Mouse (Mus musculus) midbrain, postnatal 0 days (tissue): ENCODE measurements around the gene Krt15. TPM values are rescaled to one million over a fixed set of nuclear protein-coding genes. Genes with fewer than 3 reads are reported as not detected.

Source experiments
- ATAC-seq: fragments of 200-750 bp; cut with Nextera tagmentation; 2 replicates; pipeline ENCODE4 v1.8.0; 2017; ENCODE audit warnings: moderate number of reproducible peaks, mild to moderate bottlenecking, moderate TSS enrichment, moderate library complexity; ENCODE audit not compliant: low FRiP score
- DNase-seq: peaks from one replicate; pipeline ENCODE4 v3.0.0-alpha.2; 2015; ENCODE audit warnings: low spot score
- H3K27ac ChIP-seq: fragments of 300-500 bp; sonication (generic); 2 replicates; pipeline ENCODE4 v1.5.1; 2014; ENCODE audit warnings: low read depth, mild to moderate bottlenecking, low read length, mixed read lengths
- H3K27me3 ChIP-seq: fragments of 300-500 bp; sonication (generic); 2 replicates; pipeline ENCODE4 v1.6.1; 2014; ENCODE audit warnings: low read length, control low read depth, mixed read lengths; ENCODE audit not compliant: insufficient read depth
- H3K36me3 ChIP-seq: fragments of 300-500 bp; sonication (generic); 2 replicates; pipeline ENCODE4 v1.6.1; 2014; ENCODE audit warnings: low read length, control low read depth, mixed read lengths; ENCODE audit not compliant: insufficient read depth
- H3K4me1 ChIP-seq: fragments of 300-500 bp; sonication (generic); 2 replicates; pipeline ENCODE4 v1.6.1; 2014; ENCODE audit warnings: mild to moderate bottlenecking, control low read depth, antibody characterized with exemption, low read length, mixed read lengths; ENCODE audit not compliant: insufficient read depth
- H3K4me2 ChIP-seq: fragments of 300-500 bp; sonication (generic); 2 replicates; pipeline ENCODE4 v1.6.1; 2014; ENCODE audit warnings: low read depth, mild to moderate bottlenecking, low read length, mixed read lengths; ENCODE audit not compliant: poor library complexity, severe bottlenecking
- H3K4me3 ChIP-seq: fragments of 300-500 bp; sonication (generic); 2 replicates; pipeline ENCODE4 v1.5.1; 2014; ENCODE audit warnings: low read depth, mild to moderate bottlenecking, low read length, moderate library complexity
- H3K9ac ChIP-seq: fragments of 300-500 bp; sonication (generic); replicated peaks from 2 replicates; pipeline ENCODE4 v1.6.1; 2014; ENCODE audit warnings: mild to moderate bottlenecking, low read length, moderate library complexity, mixed read lengths; ENCODE audit not compliant: poor library complexity, severe bottlenecking
- H3K9me3 ChIP-seq: fragments of 300-500 bp; sonication (generic); 2 replicates; pipeline ENCODE4 v1.6.1; 2016; ENCODE audit warnings: low read length, control low read depth
- CTCF ChIP-seq: IDR thresholded peaks from 2 replicates; pipeline ENCODE4 v1.5.1; 2016; ENCODE audit warnings: antibody characterized with exemption, mild to moderate bottlenecking
- WGBS: fragments of 180-500 bp; shearing (Covaris S2); extraction: QIAGEN DNeasy Blood & Tissue Kit; methylation state at CpG from one replicate; pipeline ENCODE4 v1.1.7; 2014; 5-methylcytosine and 5-hydroxymethylcytosine counted together
- polyA plus RNA-seq: library from polyadenylated mRNA; unstranded; fragments of >200 nt; fragmentation: Nextera tagmentation; extraction: Ambion mirVana; gene quantifications from 2 replicates; pipeline ENCODE4 v1.2.1, GENCODE M21; 2015
- total RNA-seq: library from RNA; depleted of rRNA; stranded (reverse); fragments of >200 nt; gene quantifications from 2 replicates; pipeline ENCODE4 v1.2.3, GENCODE M21; 2014; rRNA removed

The Krt15 gene
- total and polyA plus RNA-seq, 2 experiments from 2014 or later, result 0.43 to 6.0 TPM

DNA sequence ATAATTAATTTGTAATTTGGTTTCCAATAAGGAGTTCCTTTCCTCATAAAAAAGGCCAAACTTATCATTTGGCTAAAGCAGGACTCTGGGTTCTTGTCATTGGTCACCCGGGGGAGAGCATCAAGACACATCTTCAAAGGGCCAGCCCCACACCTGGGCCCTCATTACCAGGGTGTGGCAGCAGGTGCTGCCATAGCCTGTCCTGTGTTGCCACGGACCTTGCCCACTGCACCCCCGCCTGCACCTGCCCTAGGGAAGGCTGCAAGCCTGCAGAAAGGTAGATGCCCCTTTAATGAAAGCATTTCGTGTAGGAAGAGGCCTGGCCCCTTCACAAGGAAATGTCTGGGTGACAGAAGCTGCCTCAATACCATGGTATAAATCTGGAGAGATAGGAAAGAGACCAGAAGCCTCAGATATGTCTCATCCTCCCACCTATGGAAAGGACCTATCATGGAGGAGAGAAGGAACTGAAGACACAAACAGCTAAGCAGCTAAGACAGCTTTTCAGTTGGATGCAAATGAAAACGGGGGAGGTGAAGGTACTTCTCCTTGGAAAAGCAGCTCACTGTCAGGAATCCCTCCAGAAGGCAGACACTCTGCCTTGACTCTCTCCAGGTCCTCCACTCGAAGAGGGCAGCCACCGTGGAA, 47.2 kb downstream of the Krt15 start:
- Histone ChIP-seq H3K4me1 (no peaks in the 10 kb centered on the region), H3K36me3 (no peaks in the 10 kb centered on the region), H3K9me3 (no peaks in the 10 kb centered on the region), H3K27ac (no peak overlapping the region), H3K4me2 (no peak overlapping the region), H3K4me3 (no peak overlapping the region), H3K27me3 (no peaks in the 10 kb centered on the region), H3K9ac (no peak overlapping the region)
- WGBS, result 70% methylated on average over 7 of the region's 7 CpGs
- no peak for TF ChIP-seq CTCF
- ATAC-seq (no peak), DNase-seq (no peak)

DNA sequence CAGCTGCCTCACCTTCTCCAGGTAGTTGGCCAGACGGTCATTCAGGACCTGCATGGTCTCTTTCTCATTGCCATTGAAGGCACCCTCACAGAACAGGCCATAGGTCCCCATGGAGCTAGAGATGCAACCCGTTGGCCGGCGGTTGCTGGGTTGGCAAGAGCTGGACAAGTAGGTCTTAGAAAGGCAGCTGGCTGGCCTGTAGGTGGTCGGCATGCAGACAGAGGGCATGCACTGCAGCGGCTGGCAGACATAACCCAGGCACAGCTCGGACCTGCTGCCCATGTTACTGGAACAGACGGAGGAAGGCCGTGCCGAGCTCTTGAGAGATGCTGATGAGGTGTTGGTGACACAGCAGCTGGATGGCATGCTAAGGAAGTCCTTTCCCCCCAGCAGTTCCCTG, 47.9 kb downstream of the Krt15 start, which contains the start of gene Krt32:
Gene Krt32 (minus strand): TSS at position 366 of the 400 bp plus-strand sequence.
- DNase-seq (no peak), ATAC-seq (no peak)
- Histone ChIP-seq H3K9me3 (no peaks in the 10 kb centered on the region), H3K27ac (no peak within 1 kb of the TSS), H3K4me3 (no peak within 1 kb of the TSS), H3K4me1 (no peaks in the 10 kb centered on the region), H3K9ac (no peak within 1 kb of the TSS), H3K4me2 (no peak within 1 kb of the TSS), H3K27me3 (no peaks in the 10 kb centered on the region), H3K36me3 (no peaks in the 10 kb centered on the region)
- 95% methylated on average over 10 of the region's 10 CpGs for WGBS
- no peak for TF ChIP-seq CTCF

Other genes with a start within 250 kb of the Krt15 start
- not detected in 2 replicates for gene Krtap31-1, start 228.0 kb downstream of the Krt15 start, total RNA-seq
- not detected in 2 replicates for gene Krtap31-1, start 228.0 kb downstream of the Krt15 start, polyA plus RNA-seq
- gene Gm11565, start 221.2 kb downstream of the Krt15 start, total RNA-seq, result not detected in 2 replicates
- not detected in 2 replicates for gene Gm11565, start 221.2 kb downstream of the Krt15 start, polyA plus RNA-seq
- gene Krtap31-2, start 199.6 kb downstream of the Krt15 start, total RNA-seq, result not detected in 2 replicates
- gene Krtap31-2, start 199.6 kb downstream of the Krt15 start, polyA plus RNA-seq, result not detected in 2 replicates
- gene Krtap9-5, start 187.5 kb downstream of the Krt15 start, total RNA-seq, result not detected in 2 replicates
- not detected in 2 replicates for gene Krtap9-5, start 187.5 kb downstream of the Krt15 start, polyA plus RNA-seq
- gene Krtap29-1, start 156.9 kb downstream of the Krt15 start, total RNA-seq, result not detected in 2 replicates
- gene Krtap29-1, start 156.9 kb downstream of the Krt15 start, polyA plus RNA-seq, result not detected in 2 replicates
- not detected in 2 replicates for gene Krtap16-1, start 149.3 kb downstream of the Krt15 start, total RNA-seq
- gene Krtap16-1, start 149.3 kb downstream of the Krt15 start, polyA plus RNA-seq, result not detected in 2 replicates
- 0.22 and 1.4 TPM in 2 replicates for gene Krtap17-1, start 141.9 kb downstream of the Krt15 start, total RNA-seq
- gene Krtap17-1, start 141.9 kb downstream of the Krt15 start, polyA plus RNA-seq, result 1.7 TPM in 2 replicates
- gene Krt33a, start 119.7 kb downstream of the Krt15 start, total RNA-seq, result not detected in 2 replicates
- gene Krt33a, start 119.7 kb downstream of the Krt15 start, polyA plus RNA-seq, result not detected in 2 replicates
- gene Krt33b, start 106.1 kb downstream of the Krt15 start, total RNA-seq, result not detected in 2 replicates
- 0.13 and 0.25 TPM in 2 replicates for gene Krt33b, start 106.1 kb downstream of the Krt15 start, polyA plus RNA-seq
- gene Krt34, start 94.4 kb downstream of the Krt15 start, total RNA-seq, result not detected in 2 replicates
- not detected in 2 replicates for gene Krt34, start 94.4 kb downstream of the Krt15 start, polyA plus RNA-seq
- 0.93 TPM in 1 of 2 replicates, not detected in the other for gene Krt31, start 85.4 kb downstream of the Krt15 start, total RNA-seq
- not detected in 2 replicates for gene Krt31, start 85.4 kb downstream of the Krt15 start, polyA plus RNA-seq
- not detected in 2 replicates for gene Krt32, start 47.7 kb downstream of the Krt15 start, total RNA-seq
- not detected in 2 replicates for gene Krt32, start 47.7 kb downstream of the Krt15 start, polyA plus RNA-seq
- gene Krt35, start 39.7 kb downstream of the Krt15 start, total RNA-seq, result 0.60 TPM in 1 of 2 replicates, not detected in the other
- 0.10 TPM in 1 of 2 replicates, not detected in the other for gene Krt35, start 39.7 kb downstream of the Krt15 start, polyA plus RNA-seq
- 0.44 TPM in 1 of 2 replicates, not detected in the other for gene Krt36, start 30.3 kb downstream of the Krt15 start, total RNA-seq
- not detected in 2 replicates for gene Krt36, start 30.3 kb downstream of the Krt15 start, polyA plus RNA-seq
- not detected in 2 replicates for gene Krt13, start 14.4 kb downstream of the Krt15 start, total RNA-seq
- not detected in 2 replicates for gene Krt13, start 14.4 kb downstream of the Krt15 start, polyA plus RNA-seq
- gene Krt19, start 12.7 kb upstream of the Krt15 start, total RNA-seq, result 1.6 and 5.4 TPM in 2 replicates
- gene Krt19, start 12.7 kb upstream of the Krt15 start, polyA plus RNA-seq, result 6.5 and 8.1 TPM in 2 replicates
- gene Krt9, start 57.3 kb upstream of the Krt15 start, total RNA-seq, result not detected in 2 replicates
- gene Krt9, start 57.3 kb upstream of the Krt15 start, polyA plus RNA-seq, result not detected in 2 replicates
- gene Krt14, start 71.6 kb upstream of the Krt15 start, total RNA-seq, result 0.42 and 9.5 TPM in 2 replicates
- 0.54 and 0.75 TPM in 2 replicates for gene Krt14, start 71.6 kb upstream of the Krt15 start, polyA plus RNA-seq
- not detected in 2 replicates for gene Krt16, start 113.0 kb upstream of the Krt15 start, total RNA-seq
- not detected in 2 replicates for gene Krt16, start 113.0 kb upstream of the Krt15 start, polyA plus RNA-seq
- gene Krt17, start 125.1 kb upstream of the Krt15 start, total RNA-seq, result 0.52 and 5.5 TPM in 2 replicates
- gene Krt17, start 125.1 kb upstream of the Krt15 start, polyA plus RNA-seq, result 1.2 and 1.5 TPM in 2 replicates
- gene Krt42, start 133.9 kb upstream of the Krt15 start, total RNA-seq, result 0.27 TPM in 1 of 2 replicates, not detected in the other
- gene Krt42, start 133.9 kb upstream of the Krt15 start, polyA plus RNA-seq, result not detected in 2 replicates
- 84.7 and 117 TPM in 2 replicates for gene Eif1, start 184.0 kb upstream of the Krt15 start, total RNA-seq
- gene Eif1, start 184.0 kb upstream of the Krt15 start, polyA plus RNA-seq, result 1,241 and 1,297 TPM in 2 replicates
- not detected in 2 replicates for gene Gast, start 198.5 kb upstream of the Krt15 start, total RNA-seq
- 1.1 and 2.2 TPM in 2 replicates for gene Gast, start 198.5 kb upstream of the Krt15 start, polyA plus RNA-seq
- gene Hap1, start 220.2 kb upstream of the Krt15 start, total RNA-seq, result 743 and 796 TPM in 2 replicates
- gene Hap1, start 220.2 kb upstream of the Krt15 start, polyA plus RNA-seq, result 597 and 631 TPM in 2 replicates